Mouse (Mus musculus) heart, postnatal 0 days (tissue): ENCODE results near the gene Zfp992.
"Not testable (repeated sequence)": the region's sequence is repeated elsewhere in the genome, so short reads cannot be mapped to it uniquely, and the experiment has no call there.

Experiments used
- CTCF ChIP-seq: IDR thresholded peaks from 2 replicates; pipeline ENCODE4 v1.5.1; 2016; ENCODE audit warnings: antibody characterized with exemption, control low read depth, low read depth
- EP300 ChIP-seq: IDR thresholded peaks from 2 replicates; pipeline ENCODE4 v1.6.1; 2016; ENCODE audit warnings: antibody characterized with exemption, low read depth

GRCm38 (mm10) chr4:146484676-146485075 is 35.9 kb downstream of the Zfp992 start:
- TF ChIP-seq CTCF, EP300: not testable (repeated sequence)
